In genomic region chr4:134983136-134983535, GRCm38 (mm10) we compare ENCODE assay signal across 8 mouse cellular contexts. TPM values are rescaled to one million over a fixed set of nuclear protein-coding genes. Genes with fewer than 3 reads are reported as not detected.
DNase-seq lines count a peak whose midpoint lies in the region; ATAC-seq and TF ChIP-seq lines count a peak whose summit lies in the region.
"Had no signal": no experiment of that assay in that cellular context is flagged by ENCODE, and none has a peak within 500 bp of the region (broad histone marks: within the 10 kb centered on the region; RNA-seq: fewer than 3 reads in every experiment).

No protein-coding gene starts in this region.

- H3K79me2 ChIP-seq in MEL (ENCODE audit: control insufficient read depth, insufficient read depth, low read length, poor library complexity): no peaks in the 10 kb centered on the region

- 42% methylated on average over 5 of the region's 5 CpGs for WGBS in liver, embryonic 16.5 days (ENCODE audit: insufficient replicate concordance)
- WGBS in kidney, embryonic 15.5 days: 60% methylated on average over 5 of the region's 5 CpGs

- no peaks in the 10 kb centered on the region for H3K9me3 ChIP-seq in MEL (replicated peaks; ENCODE audit: insufficient read depth, low read length)
- H3K9me3 ChIP-seq in liver, embryonic 16.5 days (replicated peaks; ENCODE audit: control insufficient read depth, low read length): peaks cover 3% of the 10 kb centered on the region
- H3K9me3 ChIP-seq in kidney, embryonic 15.5 days (replicated peaks): no peaks in the 10 kb centered on the region

- H3K36me3 ChIP-seq in MEL (ENCODE audit: control insufficient read depth in 1 of 2, insufficient read depth in 2 of 2, low read length in 2 of 2): peaks cover 0 to 24% of the 10 kb centered on the region in 2 experiments; a peak in 2 of 4 replicates
- no peaks in the 10 kb centered on the region for H3K36me3 ChIP-seq in liver, embryonic 16.5 days (ENCODE audit: control insufficient read depth, insufficient read depth)
- no peaks in the 10 kb centered on the region for H3K36me3 ChIP-seq in kidney, embryonic 15.5 days

- TF ChIP-seq EP300 in MEL (IDR thresholded peaks at IDR 0.05; ENCODE audit: low read depth in 1 of 2, low read length in 2 of 2): no peak

- peak overlapping the region; percentile 64 for H3K9ac ChIP-seq in MEL (ENCODE audit: control insufficient read depth, low read depth, low read length, poor library complexity, severe bottlenecking)
- peak overlapping the region; percentile 35; the same call in 1 of the 2 replicates for H3K9ac ChIP-seq in liver, embryonic 16.5 days (ENCODE audit: low read depth, low read length)
- H3K9ac ChIP-seq in kidney, embryonic 15.5 days: no peak overlapping the region

- 0 out of 4 replicates have a peak, but pooled peaks cover 0 to 2% of the 10 kb centered on the region in 2 experiments for H3K27me3 ChIP-seq in MEL (ENCODE audit: control insufficient read depth in 1 of 2, insufficient read depth in 2 of 2, low read length in 2 of 2)
- no peaks in the 10 kb centered on the region for H3K27me3 ChIP-seq in liver, embryonic 16.5 days (ENCODE audit: control insufficient read depth, insufficient read depth, low read depth, low read length)
- H3K27me3 ChIP-seq in kidney, embryonic 15.5 days: no peaks in the 10 kb centered on the region

- H3K4me2 ChIP-seq in liver, embryonic 16.5 days (ENCODE audit: low read depth, low read length): peak overlapping the region; percentile 30; the same call in 1 of the 2 replicates
- H3K4me2 ChIP-seq in kidney, embryonic 15.5 days: no peak overlapping the region

- peak overlapping the region; percentile 39 to 57 for H3K4me3 ChIP-seq in MEL (ENCODE audit: control insufficient read depth in 1 of 2, insufficient read depth in 1 of 2, low read depth in 2 of 2, low read length in 2 of 2)
- no peak overlapping the region for H3K4me3 ChIP-seq in liver, embryonic 16.5 days (ENCODE audit: low read depth, low read length)
- H3K4me3 ChIP-seq in kidney, embryonic 15.5 days (replicated peaks): no peak overlapping the region

- TF ChIP-seq RAD21 in MEL (IDR thresholded peaks at IDR 0.05; ENCODE audit: low read depth, low read length): no peak

- no peak for TF ChIP-seq CTCF in MEL (IDR thresholded peaks at IDR 0.05 in 2 of 3, conservative IDR thresholded peaks at IDR 0.05 in 1 of 3; ENCODE audit: control insufficient read depth in 1 of 3, insufficient read depth in 1 of 3, low read depth in 2 of 3, low read length in 3 of 3, poor library complexity in 1 of 3, severe bottlenecking in 1 of 3)

- ATAC-seq in erythroblast, adult 5-6 weeks (replicated peaks; ENCODE audit: low FRiP score, poor library complexity, severe bottlenecking): peak; percentile 52
- ATAC-seq in liver, embryonic 16.5 days (ENCODE audit: low read depth): no peak
- ATAC-seq in kidney, embryonic 15.5 days (replicated peaks; ENCODE audit: low FRiP score): no peak

- no peak for TF ChIP-seq POLR2A in MEL (IDR thresholded peaks at IDR 0.05; ENCODE audit: control insufficient read depth in 1 of 2, insufficient read depth in 1 of 2, low read depth in 1 of 2, low read length in 2 of 2, poor library complexity in 1 of 2)

- H3K4me1 ChIP-seq in MEL (ENCODE audit: control insufficient read depth in 1 of 2, insufficient read depth in 2 of 2, low read length in 2 of 2): peaks cover 15 to 19% of the 10 kb centered on the region in 2 experiments
- peaks cover 32% of the 10 kb centered on the region for H3K4me1 ChIP-seq in liver, embryonic 16.5 days (ENCODE audit: control insufficient read depth, low read depth, low read length)
- peaks cover 3% of the 10 kb centered on the region; the same call in 1 of the 2 replicates for H3K4me1 ChIP-seq in kidney, embryonic 15.5 days

- H3K27ac ChIP-seq in MEL (ENCODE audit: control insufficient read depth, low read depth, low read length): peak overlapping the region; percentile 96
- H3K27ac ChIP-seq in liver, embryonic 16.5 days (ENCODE audit: low read length): peak overlapping the region; percentile 98
- H3K27ac ChIP-seq in kidney, embryonic 15.5 days: no peak overlapping the region

- DNase-seq in lung, postnatal 10 days: peak; percentile 73
- DNase-seq in lung, postnatal 25 days (ENCODE audit: low spot score): no peak
- no peak for DNase-seq in MEL (ENCODE audit: low read depth, low spot score)
- no peak for DNase-seq in gastrocnemius, postnatal 25 days
- DNase-seq: right cerebral cortex, postnatal 4 days had no signal

TF ChIP-seq in MEL, 35 proteins besides CTCF, POLR2A, EP300 and RAD21:
- peak; percentile 75 for TF ChIP-seq TAL1 (IDR thresholded peaks at IDR 0.05; ENCODE audit: low read length)
- no peak for TF ChIP-seq TCF12 (IDR thresholded peaks at IDR 0.05; ENCODE audit: low read depth, low read length)

RNA-seq across cellular contexts. Expression of gene Syf2, which starts 52.4 kb away (rescaled TPM):
- 94.1 and 103 TPM in 2 replicates for total RNA-seq in MEL (2012; rRNA removed)
- 100 to 1,000 TPM in 1 of 2 experiments, 10 to 100 TPM in 1; 94.6 to 165 TPM for polyA plus RNA-seq in MEL (2012; ENCODE audit: insufficient read depth in 1 of 2, insufficient read length in 2 of 2, low read depth in 1 of 2, low replicate concordance in 2 of 2, missing spikeins in 1 of 2)
- 103 and 110 TPM in 2 replicates for total RNA-seq in erythroblast, adult 5-6 weeks (2015; ENCODE audit: low replicate concordance)
- total RNA-seq in erythroblast, adult 5-6 weeks (2017; ENCODE audit: low replicate concordance): 291 and 294 TPM in 2 replicates
- polyA plus RNA-seq in liver, embryonic 16.5 days (2015; fragmentation: Nextera tagmentation; extraction: Ambion mirVana): 43.9 and 47.8 TPM in 2 replicates
- polyA plus RNA-seq in kidney, embryonic 15.5 days (2015; fragmentation: Nextera tagmentation; extraction: Ambion mirVana): 82.7 and 83.9 TPM in 2 replicates
- 10 to 100 TPM; 32.7 to 34.8 TPM for total RNA-seq in gastrocnemius, postnatal 25 days (2021)

RNA-seq across cellular contexts. Expression of gene Rsrp1, which starts 59.7 kb away (rescaled TPM):
- 58.1 and 59.5 TPM in 2 replicates for total RNA-seq in MEL (2012; rRNA removed)
- 100 to 1,000 TPM in 1 of 2 experiments, not detected in 1; 110 TPM for polyA plus RNA-seq in MEL (2012; ENCODE audit: insufficient read depth in 1 of 2, insufficient read length in 2 of 2, low read depth in 1 of 2, low replicate concordance in 2 of 2, missing spikeins in 1 of 2)
- total RNA-seq in erythroblast, adult 5-6 weeks (2015; ENCODE audit: low replicate concordance): 2,585 and 2,588 TPM in 2 replicates
- 1,104 and 1,368 TPM in 2 replicates for total RNA-seq in erythroblast, adult 5-6 weeks (2017; ENCODE audit: low replicate concordance)
- 315 and 330 TPM in 2 replicates for polyA plus RNA-seq in liver, embryonic 16.5 days (2015; fragmentation: Nextera tagmentation; extraction: Ambion mirVana)
- polyA plus RNA-seq in kidney, embryonic 15.5 days (2015; fragmentation: Nextera tagmentation; extraction: Ambion mirVana): 404 and 429 TPM in 2 replicates
- 100 to 1,000 TPM; 155 to 161 TPM for total RNA-seq in gastrocnemius, postnatal 25 days (2021)

Comparison
In these comparisons a context has a peak if more than half of its experiments do, and no peak if none do; other contexts are left out.
1. H3K4me3 ChIP-seq: peak in MEL (2 of 2); none in liver, embryonic 16.5 days (single experiment) and kidney, embryonic 15.5 days (single experiment).
2. RNA of gene Rsrp1, which starts 59.7 kb away (total RNA-seq): 1,104 to 2,588 TPM in erythroblast, adult 5-6 weeks; 155 to 161 TPM in gastrocnemius, postnatal 25 days and 58.1 to 59.5 TPM in MEL; every median in the first group is over 4 times any median in the second.